Mouse (Mus musculus) midbrain, embryonic 12.5 days (tissue): ENCODE measurements around the gene Dock2. TPM values are rescaled to one million over a fixed set of nuclear protein-coding genes. Genes with fewer than 3 reads are reported as not detected.

Experiments used
- ATAC-seq: fragments of 200-750 bp; cut with Nextera tagmentation; 2 replicates; pipeline ENCODE4 v1.8.0; 2017; ENCODE audit warnings: low read depth, moderate TSS enrichment, moderate library complexity; ENCODE audit not compliant: low FRiP score
- H3K27ac ChIP-seq: fragments of 300-500 bp; sonication (generic); replicated peaks from 2 replicates; pipeline ENCODE4 v1.5.1; 2016; ENCODE audit warnings: mild to moderate bottlenecking
- H3K27me3 ChIP-seq: fragments of 300-500 bp; sonication (generic); 2 replicates; pipeline ENCODE4 v1.6.1; 2016; ENCODE audit warnings: mild to moderate bottlenecking
- H3K36me3 ChIP-seq: fragments of 300-500 bp; sonication (generic); 2 replicates; pipeline ENCODE4 v1.6.1; 2016
- H3K4me1 ChIP-seq: fragments of 300-500 bp; sonication (generic); 2 replicates; pipeline ENCODE4 v1.6.1; 2016
- H3K4me2 ChIP-seq: fragments of 300-500 bp; sonication (generic); replicated peaks from 2 replicates; pipeline ENCODE4 v1.6.1; 2016; ENCODE audit warnings: mild to moderate bottlenecking, moderate library complexity
- H3K4me3 ChIP-seq: fragments of 300-500 bp; sonication (generic); 2 replicates; pipeline ENCODE4 v1.5.1; 2016; ENCODE audit warnings: mild to moderate bottlenecking
- H3K9ac ChIP-seq: fragments of 300-500 bp; sonication (generic); replicated peaks from 2 replicates; pipeline ENCODE4 v1.6.1; 2016; ENCODE audit warnings: mild to moderate bottlenecking, moderate library complexity
- H3K9me3 ChIP-seq: fragments of 300-500 bp; sonication (generic); 2 replicates; pipeline ENCODE4 v1.6.1; 2016; ENCODE audit warnings: mild to moderate bottlenecking
- WGBS: fragments of 180-500 bp; shearing (Covaris S2); methylation state at CpG from one replicate; pipeline ENCODE4 v1.1.7; 2016; 5-methylcytosine and 5-hydroxymethylcytosine counted together
- polyA plus RNA-seq: library from polyadenylated mRNA; unstranded; fragments of >200 nt; fragmentation: Nextera tagmentation; extraction: Ambion mirVana; gene quantifications from 2 replicates; pipeline ENCODE4 v1.2.1, GENCODE M21; 2016

Dock2 gene
- polyA plus RNA-seq, 1 experiment from 2014 or later: 1.1 TPM

DNA sequence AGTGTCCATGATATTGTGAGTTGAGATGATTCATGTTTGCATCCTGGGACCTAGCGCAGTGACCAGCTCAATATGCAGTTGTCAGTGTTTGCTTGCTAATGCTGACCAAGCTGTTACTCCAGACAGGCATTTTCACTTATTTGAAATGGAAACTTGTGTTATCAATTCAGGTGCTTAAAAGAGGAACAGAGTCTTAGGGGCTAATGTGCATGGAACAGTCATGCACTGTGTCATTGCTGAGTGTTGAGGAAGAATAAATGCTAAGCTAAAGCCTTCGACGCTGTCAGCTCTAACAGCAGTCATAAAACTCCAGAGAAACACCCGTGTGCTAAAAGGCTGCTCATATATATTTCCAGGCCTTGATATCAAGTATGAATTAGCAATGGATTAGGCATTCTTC lies 259.1 kb downstream of the Dock2 start:
- Histone ChIP-seq H3K4me3 (no peak overlapping the region), H3K27me3 (no peaks in the 10 kb centered on the region), H3K27ac (no peak overlapping the region), H3K9ac (no peak overlapping the region), H3K36me3 (no peaks in the 10 kb centered on the region), H3K4me1 (no peaks in the 10 kb centered on the region), H3K9me3 (no peaks in the 10 kb centered on the region), H3K4me2 (no peak overlapping the region)
- WGBS: 89% methylated on average over 4 of the region's 4 CpGs
- no peak for ATAC-seq

DNA sequence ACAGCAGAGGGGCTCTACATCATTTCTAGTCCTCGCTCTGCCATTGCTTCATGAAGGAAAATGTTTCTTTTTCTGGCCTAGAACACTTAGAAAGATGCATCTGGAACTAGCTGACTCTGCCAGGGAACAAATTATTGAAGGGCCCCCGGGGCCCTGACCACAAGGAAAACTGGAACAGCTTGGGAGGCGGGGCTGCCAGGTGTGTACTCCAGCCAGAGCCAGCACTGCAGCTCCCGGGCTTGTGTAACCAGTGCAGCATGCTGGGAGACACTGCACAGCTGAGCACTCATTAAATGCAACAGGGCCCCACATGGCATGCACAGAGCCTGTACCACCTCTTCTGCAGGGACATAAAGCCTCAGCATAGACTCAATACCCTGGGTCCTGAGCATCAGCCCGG lies 265.1 kb downstream of the Dock2 start:
- Histone ChIP-seq H3K36me3 (no peaks in the 10 kb centered on the region), H3K4me3 (no peak overlapping the region), H3K4me2 (no peak overlapping the region), H3K27ac (no peak overlapping the region), H3K27me3 (no peaks in the 10 kb centered on the region), H3K9ac (no peak overlapping the region), H3K9me3 (no peaks in the 10 kb centered on the region), H3K4me1 (0 out of 2 replicates have a peak, but pooled peaks cover 4% of the 10 kb centered on the region)
- peak; percentile 63; the same call in 1 of the 2 replicates for ATAC-seq
- 72% methylated on average over 5 of the region's 5 CpGs for WGBS

DNA sequence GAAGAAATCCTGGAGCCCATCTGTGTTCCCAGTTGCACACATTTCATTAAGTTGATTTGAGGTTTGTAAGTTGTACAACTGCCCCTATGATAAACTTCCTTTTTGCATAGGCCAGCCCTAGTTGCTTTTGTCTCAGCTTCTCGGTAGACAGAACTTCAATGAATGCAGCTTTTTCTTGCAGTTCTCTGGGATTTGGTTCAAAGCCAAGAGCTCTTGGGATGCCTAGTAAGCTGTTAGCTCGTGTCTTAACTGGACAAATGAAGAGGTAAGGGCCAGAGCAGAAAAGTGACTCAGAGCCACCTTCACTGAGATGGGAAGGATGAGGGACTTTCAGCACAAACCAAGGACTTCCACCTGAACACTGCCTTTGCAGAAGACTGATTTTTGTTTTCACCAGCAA lies 266.7 kb downstream of the Dock2 start:
- no peaks in the 10 kb centered on the region for H3K27me3 ChIP-seq
- H3K36me3 ChIP-seq: no peaks in the 10 kb centered on the region
- ATAC-seq: no peak
- WGBS: 52% methylated on average over 2 of the region's 2 CpGs
- no peak overlapping the region for H3K4me2 ChIP-seq
- H3K4me1 ChIP-seq: 0 out of 2 replicates have a peak, but pooled peaks cover 4% of the 10 kb centered on the region
- H3K9me3 ChIP-seq: no peaks in the 10 kb centered on the region
- no peak overlapping the region for H3K27ac ChIP-seq
- H3K4me3 ChIP-seq: no peak overlapping the region
- H3K9ac ChIP-seq: no peak overlapping the region

DNA sequence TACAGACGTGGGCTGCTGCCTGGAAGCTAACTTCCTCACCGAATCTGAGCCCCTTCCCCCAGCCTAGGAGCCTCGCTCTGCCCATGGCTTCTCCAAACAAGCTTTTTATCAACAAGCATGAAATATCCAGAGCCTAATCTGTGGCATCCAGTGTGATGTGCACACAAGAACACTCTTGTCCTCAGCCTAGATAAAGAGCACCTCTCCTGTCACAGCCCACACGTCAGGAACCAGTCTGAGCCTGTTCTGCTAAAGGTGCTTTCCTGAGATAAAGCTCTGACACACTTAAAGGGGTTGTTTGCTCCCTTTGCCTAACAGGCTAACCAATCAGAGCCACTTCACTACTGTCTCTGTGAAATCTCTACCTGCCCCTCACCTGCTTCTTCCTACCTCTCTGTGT lies 268.4 kb downstream of the Dock2 start:
- Histone ChIP-seq H3K9ac (no peak overlapping the region), H3K4me2 (no peak overlapping the region), H3K27me3 (no peaks in the 10 kb centered on the region), H3K4me3 (no peak overlapping the region), H3K27ac (no peak overlapping the region), H3K4me1 (0 out of 2 replicates have a peak, but pooled peaks cover 4% of the 10 kb centered on the region), H3K9me3 (no peaks in the 10 kb centered on the region), H3K36me3 (no peaks in the 10 kb centered on the region)
- no peak for ATAC-seq
- 61% methylated on average over 4 of the region's 4 CpGs for WGBS

DNA sequence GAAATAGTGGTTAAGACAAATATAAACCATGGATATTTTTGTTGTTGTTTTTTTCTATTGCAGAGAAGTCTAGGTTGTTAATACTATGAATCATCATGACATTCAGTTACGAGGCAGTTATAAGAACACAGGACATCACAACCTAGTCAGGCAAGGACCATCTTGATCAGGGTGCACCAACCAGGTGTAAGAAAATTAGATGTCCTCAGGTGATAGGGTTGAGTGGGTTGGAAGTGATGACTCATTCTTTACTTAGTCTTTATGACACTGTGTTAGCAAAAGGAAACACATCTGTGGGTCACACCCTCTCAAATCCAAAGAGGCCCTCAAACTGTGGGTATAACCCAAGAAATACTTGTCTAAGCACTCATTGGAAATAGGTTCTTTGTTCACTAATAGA lies 277.3 kb downstream of the Dock2 start:
- no peak overlapping the region for H3K4me3 ChIP-seq
- no peaks in the 10 kb centered on the region for H3K27me3 ChIP-seq
- H3K9me3 ChIP-seq: no peaks in the 10 kb centered on the region
- H3K27ac ChIP-seq: no peak overlapping the region
- ATAC-seq: no peak
- WGBS: 95% methylated on average over 1 of the region's 1 CpGs
- H3K4me2 ChIP-seq: no peak overlapping the region
- H3K36me3 ChIP-seq: no peaks in the 10 kb centered on the region
- H3K9ac ChIP-seq: no peak overlapping the region
- no peaks in the 10 kb centered on the region for H3K4me1 ChIP-seq

DNA sequence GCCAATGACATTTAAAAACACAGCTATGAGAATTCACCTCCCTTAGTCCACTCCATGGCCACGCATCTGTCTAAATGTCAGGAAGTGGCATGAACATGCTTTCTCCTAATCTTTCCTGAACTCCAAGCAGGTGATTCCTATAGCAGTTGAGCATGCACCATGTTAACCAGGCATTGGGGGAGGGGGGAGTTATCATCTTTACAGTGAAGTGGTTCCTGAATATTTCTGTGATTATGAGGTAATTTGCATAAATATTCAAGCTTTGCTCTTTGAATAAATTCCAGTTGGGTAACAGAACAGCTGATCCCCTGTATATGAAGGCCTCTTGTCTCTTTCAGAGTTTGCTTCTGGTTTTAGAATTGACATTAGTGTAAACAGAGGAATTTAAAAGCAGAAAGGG lies 284.0 kb downstream of the Dock2 start:
- Histone ChIP-seq H3K9ac (no peak overlapping the region), H3K27me3 (no peaks in the 10 kb centered on the region), H3K4me1 (no peaks in the 10 kb centered on the region), H3K4me2 (no peak overlapping the region), H3K4me3 (no peak overlapping the region), H3K36me3 (no peaks in the 10 kb centered on the region), H3K27ac (no peak overlapping the region), H3K9me3 (no peaks in the 10 kb centered on the region)
- WGBS: 88% methylated on average over 1 of the region's 1 CpGs
- ATAC-seq: 0 out of 2 replicates have a peak, but pooled peaks have one; percentile 38

DNA sequence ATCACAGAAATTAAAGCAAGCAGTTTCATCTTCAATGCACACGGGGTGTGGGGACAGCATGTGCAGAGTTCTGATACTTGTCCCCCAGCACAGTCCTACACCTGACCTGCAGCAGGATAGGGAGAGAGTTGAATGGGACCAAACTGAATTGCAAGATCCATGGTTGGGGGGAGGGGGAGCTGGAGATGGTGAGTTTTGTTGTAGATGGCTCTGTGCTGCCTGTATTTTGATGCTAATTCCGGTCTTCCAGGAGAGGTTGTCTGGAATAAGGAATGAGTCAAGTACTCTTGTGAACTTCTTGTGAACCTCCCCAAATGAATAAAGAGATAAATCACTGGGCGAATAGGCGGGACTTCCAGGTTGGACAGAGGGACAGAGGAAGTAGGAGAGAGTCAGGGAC lies 289.0 kb downstream of the Dock2 start:
- no peak overlapping the region for H3K4me2 ChIP-seq
- no peaks in the 10 kb centered on the region for H3K36me3 ChIP-seq
- 72% methylated on average over 4 of the region's 4 CpGs for WGBS
- no peaks in the 10 kb centered on the region for H3K9me3 ChIP-seq
- H3K4me3 ChIP-seq: no peak overlapping the region
- no peak overlapping the region for H3K27ac ChIP-seq
- no peaks in the 10 kb centered on the region for H3K27me3 ChIP-seq
- no peaks in the 10 kb centered on the region for H3K4me1 ChIP-seq
- ATAC-seq: no peak
- H3K9ac ChIP-seq: no peak overlapping the region

DNA sequence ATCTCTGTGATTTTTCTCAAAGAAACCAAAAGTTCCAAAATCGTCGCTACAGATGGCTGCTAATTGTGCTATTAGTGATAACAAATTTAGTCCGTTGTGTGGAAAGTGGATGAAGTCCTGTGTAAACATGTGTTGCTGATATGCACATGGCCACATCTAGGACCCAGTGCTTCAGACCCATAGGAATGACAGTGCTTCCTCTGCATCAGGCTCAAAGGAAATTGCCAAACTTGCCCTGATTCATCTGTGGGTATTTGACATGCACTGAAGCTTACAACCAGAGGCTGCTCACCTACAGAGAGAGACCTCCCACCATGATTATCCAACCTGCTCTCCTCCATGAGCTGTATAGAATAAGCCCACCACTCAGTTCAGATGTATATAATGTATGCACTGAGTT lies 290.7 kb downstream of the Dock2 start:
- ATAC-seq: no peak
- no peak overlapping the region for H3K4me2 ChIP-seq
- no peaks in the 10 kb centered on the region for H3K27me3 ChIP-seq
- no peaks in the 10 kb centered on the region for H3K36me3 ChIP-seq
- H3K9me3 ChIP-seq: no peaks in the 10 kb centered on the region
- no peak overlapping the region for H3K27ac ChIP-seq
- WGBS: 92% methylated on average over 3 of the region's 3 CpGs
- no peaks in the 10 kb centered on the region for H3K4me1 ChIP-seq
- no peak overlapping the region for H3K9ac ChIP-seq
- H3K4me3 ChIP-seq: no peak overlapping the region

DNA sequence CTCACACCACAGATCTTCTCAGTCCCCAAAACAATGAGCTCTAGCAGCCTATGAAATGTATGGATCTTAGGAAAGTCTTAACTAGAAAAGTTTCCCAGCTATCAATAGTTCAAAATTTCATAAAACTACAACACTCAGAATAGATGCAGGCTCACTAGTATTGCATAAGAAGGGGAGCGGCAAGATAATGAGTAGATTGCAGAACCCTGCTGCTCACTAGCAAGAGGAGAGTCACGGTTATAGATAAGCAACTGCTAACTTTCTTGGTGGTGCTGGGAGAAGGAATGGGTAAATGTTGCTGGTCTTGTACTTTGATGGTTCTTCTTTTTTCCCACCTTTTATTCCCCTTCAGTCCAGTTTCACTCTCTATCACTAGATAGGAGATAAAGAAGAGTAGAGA lies 291.5 kb downstream of the Dock2 start:
- Histone ChIP-seq H3K36me3 (no peaks in the 10 kb centered on the region), H3K27me3 (no peaks in the 10 kb centered on the region), H3K4me2 (no peak overlapping the region), H3K27ac (no peak overlapping the region), H3K4me3 (no peak overlapping the region), H3K9me3 (no peaks in the 10 kb centered on the region), H3K9ac (no peak overlapping the region), H3K4me1 (no peaks in the 10 kb centered on the region)
- WGBS: 94% methylated on average over 2 of the region's 2 CpGs
- ATAC-seq: no peak

DNA sequence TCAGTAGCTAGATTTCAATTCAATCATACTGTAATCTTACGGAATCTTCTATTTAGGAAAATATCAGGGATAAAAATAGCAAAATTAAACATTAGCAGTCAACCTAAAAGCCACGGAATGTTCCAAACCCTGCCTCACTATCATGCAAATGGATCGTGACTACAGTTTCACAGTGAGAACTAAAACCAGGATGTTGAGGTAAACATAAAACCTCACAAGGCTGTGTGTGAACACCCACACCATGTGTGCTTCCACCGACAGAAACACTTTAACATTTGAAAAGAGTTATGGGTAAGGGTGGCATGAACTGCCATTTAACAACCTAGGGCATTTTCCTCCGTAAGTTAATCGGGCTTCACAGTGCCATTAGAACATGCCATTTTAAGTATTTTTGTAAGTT lies 294.1 kb downstream of the Dock2 start:
- Histone ChIP-seq H3K4me3 (no peak overlapping the region), H3K27me3 (no peaks in the 10 kb centered on the region), H3K4me2 (no peak overlapping the region), H3K9ac (no peak overlapping the region), H3K27ac (no peak overlapping the region), H3K9me3 (no peaks in the 10 kb centered on the region), H3K36me3 (no peaks in the 10 kb centered on the region), H3K4me1 (no peaks in the 10 kb centered on the region)
- WGBS: 88% methylated on average over 6 of the region's 6 CpGs
- ATAC-seq: no peak

DNA sequence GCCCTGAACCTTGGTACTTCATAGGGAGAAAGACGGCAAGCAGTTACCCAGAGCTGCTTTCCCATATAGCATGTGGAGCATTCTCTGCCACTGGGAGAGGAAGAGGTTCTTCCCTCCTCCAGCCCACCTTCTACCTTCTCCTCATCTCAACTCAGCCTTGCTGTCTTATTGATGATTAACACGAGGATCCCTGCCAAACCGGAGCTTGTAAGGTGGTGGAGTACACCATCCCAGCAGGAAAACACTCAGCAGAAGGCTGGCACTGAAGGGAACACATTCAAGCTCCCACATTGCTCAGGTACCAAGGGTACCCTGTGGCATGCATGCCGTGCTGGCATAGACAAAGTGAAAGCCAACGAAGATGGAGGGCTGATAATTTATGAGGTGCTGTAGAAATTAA lies 304.4 kb downstream of the Dock2 start:
- no peaks in the 10 kb centered on the region for H3K36me3 ChIP-seq
- ATAC-seq: no peak
- WGBS: 85% methylated on average over 5 of the region's 5 CpGs
- H3K9me3 ChIP-seq: no peaks in the 10 kb centered on the region
- no peak overlapping the region for H3K4me2 ChIP-seq
- no peak overlapping the region for H3K4me3 ChIP-seq
- H3K9ac ChIP-seq: no peak overlapping the region
- H3K4me1 ChIP-seq: no peaks in the 10 kb centered on the region
- no peaks in the 10 kb centered on the region for H3K27me3 ChIP-seq
- H3K27ac ChIP-seq: no peak overlapping the region

DNA sequence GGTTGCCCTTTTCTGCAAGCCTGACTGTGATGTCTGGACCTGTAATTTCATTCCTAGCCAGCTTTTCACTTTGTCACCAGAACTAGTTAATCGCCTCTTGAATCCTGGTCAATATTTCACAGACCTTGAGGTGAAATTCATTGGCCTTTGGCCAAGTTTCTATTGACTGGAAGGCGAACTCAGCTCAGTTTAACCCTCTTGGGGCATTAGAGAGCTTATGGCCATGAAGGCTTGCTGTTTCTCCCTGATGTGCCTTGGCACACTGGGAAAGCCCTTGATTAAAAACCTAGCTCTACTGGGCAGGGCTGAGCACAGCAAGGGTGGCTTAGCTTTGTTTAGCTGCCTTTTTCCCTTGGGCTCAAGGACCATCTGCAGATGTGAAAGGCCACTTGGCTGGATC lies 313.9 kb downstream of the Dock2 start:
- Histone ChIP-seq H3K4me3 (no peak overlapping the region), H3K4me2 (no peak overlapping the region), H3K9me3 (no peaks in the 10 kb centered on the region), H3K27ac (no peak overlapping the region), H3K4me1 (no peaks in the 10 kb centered on the region), H3K27me3 (no peaks in the 10 kb centered on the region), H3K36me3 (no peaks in the 10 kb centered on the region), H3K9ac (no peak overlapping the region)
- ATAC-seq: no peak
- 71% methylated on average over 2 of the region's 2 CpGs for WGBS

DNA sequence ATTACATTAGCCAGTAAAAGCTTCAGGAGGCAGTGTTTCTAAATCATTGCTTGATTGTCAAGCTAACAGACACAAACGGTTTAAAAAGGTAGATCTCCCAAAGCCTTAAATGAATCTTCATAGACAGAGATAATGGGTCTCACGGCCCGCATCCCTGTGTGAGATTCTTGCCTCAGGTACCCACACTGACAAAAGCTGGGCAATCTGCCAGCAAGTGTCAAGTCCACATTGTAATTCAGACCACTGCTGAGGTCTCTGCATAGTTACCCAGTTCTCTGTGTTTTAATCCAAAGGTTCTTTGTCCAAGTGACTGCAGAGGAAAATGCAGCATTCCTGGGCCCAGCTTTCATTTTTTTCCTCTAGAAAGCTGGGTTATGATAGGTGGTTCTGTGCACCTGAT lies 315.1 kb downstream of the Dock2 start:
- H3K4me2 ChIP-seq: no peak overlapping the region
- no peak for ATAC-seq
- no peaks in the 10 kb centered on the region for H3K4me1 ChIP-seq
- 68% methylated on average over 3 of the region's 3 CpGs for WGBS
- no peak overlapping the region for H3K27ac ChIP-seq
- no peaks in the 10 kb centered on the region for H3K9me3 ChIP-seq
- H3K9ac ChIP-seq: no peak overlapping the region
- H3K27me3 ChIP-seq: no peaks in the 10 kb centered on the region
- no peaks in the 10 kb centered on the region for H3K36me3 ChIP-seq
- no peak overlapping the region for H3K4me3 ChIP-seq
